Comparison of ENCODE assay signal across 8 mouse cellular contexts in the genomic region with DNA sequence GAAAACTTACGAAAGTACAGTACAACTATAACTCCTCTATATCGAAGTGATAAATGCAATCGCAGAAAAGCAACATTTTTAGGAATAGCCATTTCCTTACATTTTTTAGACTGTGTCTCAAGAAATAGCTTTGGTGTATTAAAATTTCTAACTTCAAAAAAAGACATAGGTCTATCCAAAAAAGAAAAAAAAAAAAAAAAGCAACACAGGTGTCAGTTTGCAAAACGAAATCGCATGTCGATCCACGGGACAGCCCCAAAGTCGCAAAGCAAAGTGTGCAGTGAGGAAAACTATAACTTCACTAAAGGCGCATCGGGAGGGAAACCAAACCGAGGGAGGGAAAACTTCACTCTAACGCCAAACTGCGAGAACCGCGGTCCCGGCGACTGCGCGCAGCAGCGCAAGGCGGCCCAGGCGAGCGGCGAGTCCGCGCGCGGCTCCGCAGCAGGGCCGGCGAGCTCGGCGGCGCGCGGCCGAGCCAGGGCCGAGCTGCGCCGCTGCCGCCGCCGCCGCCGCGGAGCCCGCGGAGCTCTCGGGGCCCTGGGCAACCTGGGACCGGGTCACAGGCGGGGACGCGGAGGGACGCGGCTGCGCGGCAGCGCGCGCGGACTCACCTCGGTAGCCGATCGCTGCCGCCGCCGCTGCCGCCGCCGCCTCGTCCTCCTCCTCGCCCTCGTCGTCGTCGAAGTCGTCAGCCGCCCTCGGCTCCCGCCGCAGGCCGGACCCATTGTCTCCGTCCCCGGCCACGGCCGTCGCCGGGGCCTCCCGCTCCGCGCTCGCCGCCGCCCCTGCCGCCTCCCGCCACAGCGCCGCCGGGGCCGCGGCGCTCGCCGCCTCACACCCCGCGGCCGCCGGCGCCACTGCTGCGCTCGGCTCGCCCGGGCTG. TPM values are rescaled to one million over a fixed set of nuclear protein-coding genes. Genes with fewer than 3 reads are reported as not detected.
DNase-seq lines count a peak whose midpoint lies in the region; ATAC-seq lines count a peak whose summit lies in the region.

No protein-coding gene starts in this region.

- peaks cover 11% of the 10 kb centered on the region for H3K4me1 ChIP-seq in embryonic facial prominence, embryonic 14.5 days (ENCODE audit: control insufficient read depth, insufficient read depth, low read length)
- H3K4me1 ChIP-seq in kidney, embryonic 14.5 days (ENCODE audit: control insufficient read depth, insufficient read depth, low read length) = peaks cover 13% of the 10 kb centered on the region
- H3K4me1 ChIP-seq in liver, embryonic 12.5 days = peaks cover 22% of the 10 kb centered on the region
- H3K4me1 ChIP-seq in stomach, embryonic 15.5 days = peaks cover 11% of the 10 kb centered on the region; the same call in 1 of the 2 replicates

- H3K27ac ChIP-seq in embryonic facial prominence, embryonic 14.5 days (replicated peaks; ENCODE audit: low read depth, low read length) = peak overlapping the region; percentile 94
- peak overlapping the region; percentile 91 for H3K27ac ChIP-seq in kidney, embryonic 14.5 days (ENCODE audit: low read depth, low read length)
- peak overlapping the region; percentile 93 for H3K27ac ChIP-seq in liver, embryonic 12.5 days
- H3K27ac ChIP-seq in stomach, embryonic 15.5 days = peak overlapping the region; percentile 92

- no peaks in the 10 kb centered on the region for H3K9me3 ChIP-seq in embryonic facial prominence, embryonic 14.5 days (ENCODE audit: control insufficient read depth, low read length)
- H3K9me3 ChIP-seq in kidney, embryonic 14.5 days (ENCODE audit: control insufficient read depth, low read length) = no peaks in the 10 kb centered on the region
- H3K9me3 ChIP-seq in liver, embryonic 12.5 days (replicated peaks) = no peaks in the 10 kb centered on the region
- no peaks in the 10 kb centered on the region for H3K9me3 ChIP-seq in stomach, embryonic 15.5 days

- peak overlapping the region; percentile 81 for H3K4me3 ChIP-seq in embryonic facial prominence, embryonic 14.5 days (ENCODE audit: low read depth, low read length)
- peak overlapping the region; percentile 82 for H3K4me3 ChIP-seq in kidney, embryonic 14.5 days (ENCODE audit: low read length)
- H3K4me3 ChIP-seq in liver, embryonic 12.5 days = peak overlapping the region; percentile 88
- H3K4me3 ChIP-seq in stomach, embryonic 15.5 days (replicated peaks) = peak overlapping the region; percentile 86

- H3K4me2 ChIP-seq in embryonic facial prominence, embryonic 14.5 days (ENCODE audit: low read depth, low read length) = peak overlapping the region; percentile 71
- H3K4me2 ChIP-seq in kidney, embryonic 14.5 days (replicated peaks; ENCODE audit: low read depth, low read length) = peak overlapping the region; percentile 60
- peak overlapping the region; percentile 82 for H3K4me2 ChIP-seq in liver, embryonic 12.5 days
- H3K4me2 ChIP-seq in stomach, embryonic 15.5 days = peak overlapping the region; percentile 91

- no peaks in the 10 kb centered on the region for H3K27me3 ChIP-seq in embryonic facial prominence, embryonic 14.5 days (replicated peaks; ENCODE audit: control insufficient read depth, insufficient read depth, low read length)
- H3K27me3 ChIP-seq in kidney, embryonic 14.5 days (ENCODE audit: control insufficient read depth, insufficient read depth, low read length) = no peaks in the 10 kb centered on the region
- no peaks in the 10 kb centered on the region for H3K27me3 ChIP-seq in liver, embryonic 12.5 days (replicated peaks)
- no peaks in the 10 kb centered on the region for H3K27me3 ChIP-seq in stomach, embryonic 15.5 days (replicated peaks)

- peak; percentile 63 to 71 for DNase-seq in B cell, adult 2 months
- peak; percentile 76 to 85 for DNase-seq in adrenal gland, postnatal 36 days
- DNase-seq in embryonic facial prominence, embryonic 14.5 days (ENCODE audit: low spot score) = peak; percentile 77
- peak; percentile 34 to 47 for DNase-seq in heart, adult 9 months (ENCODE audit: low spot score in 2 of 2)
- peak; percentile 68 for DNase-seq in naive thymus-derived CD4-positive, alpha-beta T cell, adult 2 months (ENCODE audit: low read depth)

- 2% methylated on average over 31 of the region's 113 CpGs for WGBS in embryonic facial prominence, embryonic 14.5 days
- WGBS in kidney, embryonic 14.5 days = under 1% methylated on average over 65 of the region's 113 CpGs
- under 1% methylated on average over 91 of the region's 113 CpGs for WGBS in liver, embryonic 12.5 days (ENCODE audit: insufficient replicate concordance)
- under 1% methylated on average over 83 of the region's 113 CpGs for WGBS in stomach, embryonic 15.5 days

- peaks cover 19% of the 10 kb centered on the region for H3K36me3 ChIP-seq in embryonic facial prominence, embryonic 14.5 days (ENCODE audit: control insufficient read depth, insufficient read depth, low read length)
- peaks cover 19% of the 10 kb centered on the region for H3K36me3 ChIP-seq in kidney, embryonic 14.5 days (ENCODE audit: control insufficient read depth, insufficient read depth, low read length)
- peaks cover 36% of the 10 kb centered on the region for H3K36me3 ChIP-seq in liver, embryonic 12.5 days
- 0 out of 2 replicates have a peak, but pooled peaks cover 3% of the 10 kb centered on the region for H3K36me3 ChIP-seq in stomach, embryonic 15.5 days

- peak; percentile 82 for ATAC-seq in embryonic facial prominence, embryonic 14.5 days (ENCODE audit: low read depth)
- peak; percentile 72 for ATAC-seq in kidney, embryonic 14.5 days (ENCODE audit: low FRiP score, low TSS enrichment)
- ATAC-seq in liver, embryonic 12.5 days = peak; percentile 77
- ATAC-seq in stomach, embryonic 15.5 days (ENCODE audit: insufficient read depth, low FRiP score, low read depth) = peak; percentile 75

- H3K9ac ChIP-seq in embryonic facial prominence, embryonic 14.5 days (ENCODE audit: low read depth, low read length) = peak overlapping the region; percentile 98
- peak overlapping the region; percentile 97 for H3K9ac ChIP-seq in kidney, embryonic 14.5 days (ENCODE audit: low read depth, low read length)
- H3K9ac ChIP-seq in liver, embryonic 12.5 days = peak overlapping the region; percentile 94
- H3K9ac ChIP-seq in stomach, embryonic 15.5 days = peak overlapping the region; percentile 95

RNA-seq across cellular contexts. Expression of gene Sirt1, which starts 43.3 kb away (rescaled TPM):
- total RNA-seq in adrenal gland, postnatal 36 days (2021) = 10 to 100 TPM; 19.1 to 21.4 TPM
- 6.8 and 7.5 TPM in 2 replicates for polyA plus RNA-seq in embryonic facial prominence, embryonic 14.5 days (2014; fragmentation: Nextera tagmentation; extraction: Ambion mirVana)
- polyA plus RNA-seq in kidney, embryonic 14.5 days (2014; fragmentation: Nextera tagmentation; extraction: Ambion mirVana) = 10.7 and 12.5 TPM in 2 replicates
- 6.0 and 7.5 TPM in 2 replicates for polyA plus RNA-seq in liver, embryonic 12.5 days (2016; fragmentation: Nextera tagmentation; extraction: Ambion mirVana)
- 5.2 and 5.5 TPM in 2 replicates for polyA plus RNA-seq in stomach, embryonic 15.5 days (2015; fragmentation: Nextera tagmentation; extraction: Ambion mirVana)

RNA-seq across cellular contexts. Expression of gene Dnajc12, which starts 44.0 kb away (rescaled TPM):
- 10 to 100 TPM; 16.0 to 19.1 TPM for total RNA-seq in adrenal gland, postnatal 36 days (2021)
- 8.3 and 10.1 TPM in 2 replicates for polyA plus RNA-seq in embryonic facial prominence, embryonic 14.5 days (2014; fragmentation: Nextera tagmentation; extraction: Ambion mirVana)
- polyA plus RNA-seq in kidney, embryonic 14.5 days (2014; fragmentation: Nextera tagmentation; extraction: Ambion mirVana) = 9.8 and 11.3 TPM in 2 replicates
- polyA plus RNA-seq in liver, embryonic 12.5 days (2016; fragmentation: Nextera tagmentation; extraction: Ambion mirVana) = 13.0 and 14.2 TPM in 2 replicates
- polyA plus RNA-seq in stomach, embryonic 15.5 days (2015; fragmentation: Nextera tagmentation; extraction: Ambion mirVana) = 9.3 and 10.5 TPM in 2 replicates

Comparison
In these comparisons a context has a peak if more than half of its experiments do, and no peak if none do; other contexts are left out.
1. Peak in every context shown above with its lines: DNase-seq, ATAC-seq, H3K4me3 ChIP-seq and H3K27ac ChIP-seq.